Mouse (Mus musculus) large intestine, adult 2 months (tissue): Measurements from ENCODE around the gene Cyp4a29. TPM values are rescaled to one million over a fixed set of nuclear protein-coding genes. Genes with fewer than 3 reads are reported as not detected.
"Not testable (repeated sequence)": the region's sequence is repeated elsewhere in the genome, so short reads cannot be mapped to it uniquely, and the experiment has no call there.

Experiments
- DNase-seq: peaks from one replicate; pipeline ENCODE4 v3.0.0-alpha.2; 2012; ENCODE audit warnings: low read depth, low spot score
- WGBS: fragments of 180-500 bp; shearing (Covaris S2); methylation state at CpG from one replicate; pipeline ENCODE4 v1.1.7; 2018; 5-methylcytosine and 5-hydroxymethylcytosine counted together
- polyA plus RNA-seq: library from polyadenylated mRNA; depleted of rRNA; stranded (reverse); fragments of >200 nt; gene quantifications from 2 replicates; pipeline ENCODE4 v1.2.3, GENCODE M21; 2012; rRNA removed

Cyp4a29 gene
- polyA plus RNA-seq: 0.10 TPM in 1 of 2 replicates, not detected in the other

DNA sequence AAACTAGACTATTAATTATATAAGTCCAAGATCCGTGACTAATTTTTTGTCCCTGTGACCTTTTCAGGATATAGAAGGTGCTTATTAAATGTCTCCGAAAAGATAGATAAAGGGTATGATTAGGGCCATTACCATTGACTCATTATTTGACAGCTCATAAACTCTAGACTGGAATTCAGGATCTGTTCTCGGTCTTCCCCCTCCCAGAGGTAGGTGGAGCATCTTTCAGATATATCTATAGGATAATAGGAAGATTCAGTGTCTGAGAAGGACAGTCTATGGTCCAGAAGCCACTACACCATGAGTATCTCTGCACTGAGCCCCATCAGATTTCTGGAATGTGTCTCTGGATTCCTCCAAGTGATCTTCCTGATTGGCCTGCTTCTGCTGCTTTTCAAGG lies at the start of gene Cyp4a29:
TSS of gene Cyp4a29 (plus strand) at position 301 of the 400 bp plus-strand sequence.
- 72% methylated on average over 3 of the region's 3 CpGs for WGBS
- no peak for DNase-seq

DNA sequence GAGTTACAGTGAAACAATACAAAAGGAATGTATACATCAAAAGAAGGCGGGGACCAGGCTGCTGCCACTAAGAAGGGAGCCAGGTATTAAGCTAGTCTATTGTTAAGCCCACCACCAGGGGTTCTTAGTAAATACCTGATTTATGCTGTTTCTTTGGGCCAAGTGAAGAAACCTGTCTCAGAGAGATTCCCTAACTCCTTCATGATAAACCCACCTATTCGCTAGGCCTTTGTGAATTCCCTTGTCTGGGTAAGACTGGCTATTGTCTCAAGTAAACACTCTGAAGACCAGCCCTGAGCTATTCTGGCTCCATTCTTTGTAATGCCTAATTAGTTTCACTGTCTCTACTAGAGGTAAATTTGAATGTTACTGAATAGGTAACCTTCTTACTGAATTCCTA lies 9.0 kb upstream of the Cyp4a29 start:
- DNase-seq: not testable (repeated sequence)
- 94% methylated on average over 2 of the region's 2 CpGs for WGBS

DNA sequence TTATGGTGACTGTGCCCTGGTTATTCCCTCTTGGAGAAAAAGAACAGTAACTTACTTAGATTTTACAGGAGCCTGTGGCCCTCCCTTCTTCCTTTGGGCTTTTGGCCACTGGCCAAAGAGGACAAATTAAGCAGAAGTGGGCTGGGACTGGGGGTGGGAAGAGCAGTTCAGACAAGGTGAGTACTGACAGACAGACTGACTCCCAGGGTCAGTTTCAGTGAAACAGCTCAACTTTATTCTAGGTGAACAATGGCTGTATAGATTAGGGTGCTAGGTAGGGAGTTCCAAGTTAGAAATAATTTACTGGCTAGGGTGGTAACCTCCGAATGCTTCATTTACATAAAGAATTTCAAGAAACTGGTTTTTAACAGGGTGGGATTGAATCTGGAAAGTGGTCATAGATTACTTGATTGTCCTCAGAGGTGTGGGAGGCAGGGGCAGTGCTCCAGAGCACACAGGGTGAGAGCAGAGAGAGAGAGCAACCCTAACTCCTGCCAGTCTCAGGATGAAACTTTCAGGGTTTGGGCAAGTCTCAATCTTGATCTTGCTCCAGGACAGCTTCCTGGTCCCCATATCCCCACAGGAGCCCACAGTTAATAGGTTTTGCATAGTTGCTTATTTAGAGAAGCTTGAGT lies 5.3 kb upstream of the Cyp4a29 start:
- WGBS: 28% methylated on average over 1 of the region's 1 CpGs
- DNase-seq: no peak

DNA sequence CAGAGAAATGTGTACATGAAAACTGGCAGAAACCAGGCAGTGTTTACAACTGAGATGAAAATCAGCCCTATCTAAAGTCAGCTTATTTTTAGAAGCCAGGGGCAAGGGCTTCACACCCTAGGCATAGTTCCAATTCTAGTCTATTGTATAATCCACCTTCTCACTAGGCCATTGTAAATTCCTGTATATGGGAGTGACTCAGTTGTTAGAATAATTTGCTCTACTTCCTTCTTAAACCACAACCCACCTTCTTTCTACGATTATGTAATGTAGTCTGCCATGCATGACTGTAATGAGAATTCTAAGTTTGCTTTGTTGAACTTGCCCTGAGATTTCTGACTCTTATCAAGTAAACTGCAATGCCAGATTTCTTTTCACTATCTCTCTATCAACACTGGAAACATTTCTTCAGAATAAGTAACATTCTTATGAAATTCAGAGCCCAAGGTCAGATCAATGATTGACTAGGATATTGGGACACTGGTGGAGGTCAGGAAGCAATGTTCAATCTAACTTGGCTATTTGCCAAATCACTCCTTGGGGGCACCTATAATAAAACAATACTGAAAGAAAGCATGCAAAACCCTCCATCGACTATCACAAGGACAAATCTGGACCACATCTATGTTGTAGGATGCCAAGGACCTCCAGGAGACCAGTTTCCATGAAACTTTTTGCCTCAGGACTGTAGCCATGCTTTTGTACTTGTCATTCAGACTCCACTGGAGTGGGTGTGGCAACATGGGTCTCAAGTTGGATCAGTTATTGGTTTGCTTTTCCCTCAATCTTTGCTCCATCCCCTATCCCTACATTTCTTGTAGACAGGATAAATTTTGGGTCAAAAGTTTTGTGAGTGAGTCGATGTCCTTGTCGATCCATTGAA lies 23.0 kb downstream of the Cyp4a29 start:
- WGBS: 70% methylated on average over 3 of the region's 4 CpGs
- DNase-seq: not testable (repeated sequence)

DNA sequence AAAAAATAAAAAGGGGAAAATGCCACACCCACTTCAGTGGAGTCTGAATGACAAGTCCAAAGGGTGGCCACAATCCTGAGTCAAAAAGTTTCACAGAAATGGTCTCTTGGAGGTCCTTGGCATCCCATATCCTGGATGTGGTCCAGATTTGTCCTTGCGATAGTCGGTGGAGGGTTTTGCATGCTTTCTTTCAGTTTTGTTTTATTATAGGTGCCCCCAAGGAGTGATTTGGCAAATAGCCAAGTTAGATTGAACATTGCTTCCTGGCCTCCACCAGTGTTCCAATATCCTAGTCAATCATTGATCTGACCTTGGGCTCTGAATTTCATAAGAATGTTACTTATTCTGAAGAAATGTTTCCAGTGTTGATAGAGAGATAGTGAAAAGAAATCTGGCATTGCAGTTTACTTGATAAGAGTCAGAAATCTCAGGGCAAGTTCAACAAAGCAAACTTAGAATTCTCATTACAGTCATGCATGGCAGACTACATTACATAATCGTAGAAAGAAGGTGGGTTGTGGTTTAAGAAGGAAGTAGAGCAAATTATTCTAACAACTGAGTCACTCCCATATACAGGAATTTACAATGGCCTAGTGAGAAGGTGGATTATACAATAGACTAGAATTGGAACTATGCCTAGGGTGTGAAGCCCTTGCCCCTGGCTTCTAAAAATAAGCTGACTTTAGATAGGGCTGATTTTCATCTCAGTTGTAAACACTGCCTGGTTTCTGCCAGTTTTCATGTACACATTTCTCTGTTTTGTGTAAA lies 36.5 kb downstream of the Cyp4a29 start:
- DNase-seq: not testable (repeated sequence)
- WGBS: 25% methylated on average over 2 of the region's 3 CpGs

DNA sequence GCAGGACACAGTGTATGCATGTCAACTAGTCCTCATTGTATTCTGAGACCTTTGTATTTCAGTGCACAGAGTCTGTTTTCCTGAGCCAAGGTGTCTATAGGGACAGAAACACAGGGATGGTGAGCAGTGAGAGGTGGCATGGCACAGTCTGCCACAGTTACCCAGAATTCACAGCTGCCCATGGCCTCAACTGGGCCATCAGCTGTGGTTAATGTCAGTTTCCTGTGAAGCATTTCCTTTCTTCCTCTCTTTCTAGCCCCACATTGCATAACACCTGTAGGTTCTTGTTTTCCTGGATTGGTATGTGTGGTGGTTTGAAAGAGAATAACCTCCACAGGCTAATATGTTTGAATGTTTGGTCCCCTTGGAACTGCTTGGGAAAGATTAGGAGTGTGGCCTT lies 38.5 kb downstream of the Cyp4a29 start:
- no peak for DNase-seq

DNA sequence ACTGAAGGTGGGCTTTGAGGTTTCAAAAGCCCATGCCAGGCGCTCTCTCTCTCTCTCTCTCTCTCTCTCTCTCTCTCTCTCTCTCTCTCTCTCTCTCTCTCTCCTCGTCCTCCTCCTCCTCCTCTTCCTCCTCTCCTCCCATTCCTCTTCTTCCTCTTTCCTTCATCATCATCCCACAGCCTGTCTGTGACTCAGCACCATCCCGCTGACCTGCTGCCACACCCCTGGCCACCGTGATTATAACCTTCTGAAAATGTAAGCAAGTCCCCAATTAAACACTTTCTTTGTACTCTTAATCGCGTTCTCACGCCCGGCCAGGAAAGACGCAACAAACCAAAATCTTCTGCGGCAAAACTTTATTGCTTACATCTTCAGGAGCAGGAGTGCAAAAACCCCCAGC lies 38.9 kb downstream of the Cyp4a29 start:
- 19% methylated on average over 10 of the region's 10 CpGs for WGBS
- not testable (repeated sequence) for DNase-seq

DNA sequence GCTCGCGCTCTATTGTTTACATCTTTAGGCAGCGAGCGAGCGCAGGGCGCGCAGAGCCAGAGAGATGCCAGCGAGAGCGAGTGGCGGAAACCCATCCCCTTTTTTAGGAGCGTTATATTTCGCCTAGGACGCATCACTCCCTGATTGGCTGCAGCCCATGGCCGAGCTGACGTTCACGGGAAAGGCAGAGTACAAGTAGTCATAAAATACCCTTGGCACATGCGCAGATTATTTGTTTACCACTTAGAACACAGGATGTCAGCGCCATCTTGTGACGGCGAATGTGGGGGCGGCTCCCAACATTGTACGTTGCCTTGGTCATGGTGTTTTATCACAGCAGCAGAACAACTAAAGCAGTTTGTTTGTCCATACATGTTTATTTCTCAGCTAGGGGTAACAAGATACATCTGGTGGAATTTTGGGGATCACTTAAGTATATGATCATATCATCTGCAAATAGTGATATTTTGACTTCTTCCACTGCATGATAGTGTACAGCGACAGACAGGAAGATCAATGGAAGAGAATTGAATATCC lies 39.4 kb downstream of the Cyp4a29 start:
- WGBS: 18% methylated on average over 23 of the region's 23 CpGs
- DNase-seq: not testable (repeated sequence)

DNA sequence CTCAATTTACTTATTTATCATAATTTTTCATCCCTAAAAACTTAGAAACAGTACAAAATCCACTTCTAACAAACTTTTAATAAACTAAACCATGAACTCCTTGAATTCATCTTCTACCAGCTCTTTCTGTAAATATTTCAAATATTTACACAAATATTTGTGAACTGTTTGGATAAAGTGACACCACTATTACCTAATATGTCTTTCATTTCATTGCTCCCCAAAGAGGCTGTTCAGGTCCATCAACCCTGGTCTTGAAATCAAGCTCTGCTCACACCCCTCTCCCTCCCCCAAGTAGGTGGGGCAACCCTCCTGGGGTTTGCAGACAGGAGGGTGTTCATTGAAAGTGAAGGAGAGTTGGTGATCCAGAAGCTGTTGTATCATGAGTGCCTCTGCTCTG lies 56.9 kb downstream of the Cyp4a29 start, which contains the start of gene Cyp4a12a:
TSS of gene Cyp4a12a (plus strand) at position 301 of the 400 bp plus-strand sequence.
- DNase-seq: not testable (repeated sequence)

Other genes with a start within 250 kb of the Cyp4a29 start
- gene Stil, start 241.9 kb upstream of the Cyp4a29 start, polyA plus RNA-seq: 2.2 and 3.7 TPM in 2 replicates
- gene Tal1, start 185.7 kb upstream of the Cyp4a29 start, polyA plus RNA-seq: 0.33 and 0.81 TPM in 2 replicates
- 11.5 and 31.3 TPM in 2 replicates for gene Pdzk1ip1, start 153.4 kb upstream of the Cyp4a29 start, polyA plus RNA-seq
- gene Cyp4x1, start 107.8 kb upstream of the Cyp4a29 start, polyA plus RNA-seq: 0.11 TPM in 2 replicates
- not detected in 2 replicates for gene Cyp4a12a, start 57.0 kb downstream of the Cyp4a29 start, polyA plus RNA-seq
- not detected in 2 replicates for gene Cyp4a12b, start 169.5 kb downstream of the Cyp4a29 start, polyA plus RNA-seq
- gene Cyp4a30b, start 210.5 kb downstream of the Cyp4a29 start, polyA plus RNA-seq: not detected in 2 replicates